Mouse (Mus musculus): ENCODE measurements at regions not wholly inside any gene's neighbourhood (a gene's known extent, or its start where the extent isn't known, plus 50 kb on each side); places are given as distances from the start of the nearest gene placed in this dataset.

DNA sequence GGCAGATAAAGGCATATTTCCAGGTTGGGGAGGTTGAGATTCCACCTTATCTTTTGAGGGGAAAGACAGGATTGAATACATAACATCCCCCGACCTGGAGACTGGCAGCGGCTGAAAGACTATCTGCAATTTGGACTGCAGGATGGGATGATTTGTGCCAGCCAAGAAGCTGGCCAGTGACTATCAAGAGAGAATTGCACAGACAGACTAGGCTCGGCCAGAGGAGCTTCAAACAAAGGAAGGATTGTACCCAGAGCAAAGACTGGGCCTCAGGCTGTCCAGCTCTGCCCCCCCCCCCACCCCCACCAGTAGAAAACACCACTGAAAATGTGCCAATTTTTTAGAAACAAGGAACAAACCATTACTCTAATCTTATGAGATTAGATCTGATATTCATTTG, 73.0 kb upstream of the Fam3c start:
- TF ChIP-seq CTCF (IDR thresholded peaks at IDR 0.05; ENCODE audit: low read depth): no peak
- TF ChIP-seq EP300 (optimal IDR thresholded peaks at IDR 0.05): no peak

Measured in stomach, postnatal 0 days (tissue).